Mouse (Mus musculus) adrenal gland, postnatal 14 days (tissue): ENCODE measurements around the gene Ifit1. TPM values are rescaled to one million over a fixed set of nuclear protein-coding genes. Genes with fewer than 3 reads are reported as not detected.

Experiments
- DNase-seq: peaks from one replicate; pipeline ENCODE4 v3.0.0; 2021; ENCODE audit warnings: mixed read lengths
- total RNA-seq: library from RNA; stranded (reverse); gene quantifications from 2 replicates; pipeline ENCODE4 v1.2.3, GENCODE M21; 2021

Ifit1 gene
- total RNA-seq, 1 experiment from 2014 or later = 2.0 TPM

DNA sequence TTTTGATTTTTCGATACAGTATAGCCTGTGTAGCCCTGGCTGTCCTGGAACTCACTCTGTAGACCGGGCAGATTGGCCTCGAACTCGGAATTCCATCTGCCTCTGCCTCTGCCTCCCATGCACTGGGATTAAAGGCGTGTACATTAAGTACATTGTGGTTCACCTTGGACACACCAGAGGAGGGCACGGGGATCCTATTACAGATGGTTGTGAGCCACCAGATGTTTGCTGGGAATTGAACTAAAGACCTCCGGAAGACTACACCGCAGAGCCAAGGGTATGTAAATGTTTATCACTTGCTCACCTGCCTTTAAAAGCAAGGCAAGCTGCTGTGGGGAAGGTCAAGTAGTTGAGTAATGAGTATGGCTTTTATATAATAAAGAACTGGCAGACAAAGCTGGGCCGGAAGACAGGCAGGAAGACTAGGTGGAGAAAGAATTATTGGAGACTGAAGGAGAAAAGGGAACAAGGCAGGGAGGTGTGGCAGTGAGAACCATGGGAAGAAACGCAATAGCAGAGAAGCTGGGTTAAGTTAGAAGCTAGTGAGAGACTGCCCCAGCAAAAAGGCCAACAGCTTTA is 14.6 kb downstream of the Ifit1 start:
- no peak for DNase-seq

DNA sequence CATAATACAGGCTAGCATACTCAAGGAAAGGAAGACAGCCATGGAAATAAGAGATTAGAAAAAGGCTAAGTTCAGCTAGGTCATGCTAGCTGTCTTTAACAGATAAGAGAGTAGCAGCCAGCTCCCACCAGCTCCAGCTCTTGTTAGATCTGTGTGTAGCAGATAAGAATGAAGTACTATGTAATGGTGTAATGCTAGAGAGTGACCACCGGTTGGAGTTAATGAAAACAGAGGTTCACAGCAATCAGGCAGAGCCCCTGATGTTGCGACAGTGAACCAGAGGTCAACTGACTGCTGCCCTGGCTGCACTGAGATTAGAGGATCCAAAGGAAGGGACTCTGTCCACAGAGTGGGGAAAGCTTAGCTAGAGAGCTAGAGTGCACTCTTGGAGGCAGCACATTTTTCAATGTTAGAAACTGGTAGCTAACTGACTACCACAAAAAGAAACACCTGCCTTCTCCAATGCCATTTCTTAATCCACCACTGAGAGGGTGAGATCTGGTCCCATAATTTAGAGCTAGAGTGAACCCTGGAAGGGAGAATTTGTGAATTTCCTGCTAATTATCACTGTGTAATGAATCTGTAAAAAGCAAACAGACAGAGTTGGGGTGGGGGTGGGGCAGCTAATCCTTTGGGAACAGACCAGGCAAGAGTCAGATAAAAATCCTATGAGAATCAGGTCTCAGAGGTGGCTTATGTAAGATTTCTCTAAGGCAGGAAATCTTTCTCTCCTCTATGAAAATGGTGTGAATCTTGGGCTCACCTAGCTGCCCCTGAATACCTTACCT is 16.0 kb downstream of the Ifit1 start:
- no peak for DNase-seq

DNA sequence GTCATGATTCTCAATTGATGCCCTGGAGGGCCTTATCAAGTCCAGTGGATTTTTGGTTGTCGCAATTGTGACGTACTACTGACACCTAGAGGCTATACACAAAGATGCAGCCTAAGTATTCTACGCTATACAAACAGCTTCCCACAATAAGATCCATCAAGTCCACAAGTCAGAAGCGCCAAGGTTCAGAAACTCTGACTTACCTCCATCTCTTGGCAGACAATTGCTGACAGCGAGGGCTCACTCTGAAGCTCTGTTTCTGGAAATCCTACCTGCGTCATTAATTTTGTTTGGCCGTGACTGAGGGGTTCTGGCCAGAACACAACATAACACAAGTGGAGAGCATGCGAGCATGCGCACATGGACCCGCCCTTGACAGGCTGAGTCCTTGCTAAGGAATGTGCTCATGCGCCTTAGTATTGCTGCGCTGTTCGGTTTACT is 21.4 kb downstream of the Ifit1 start:
- peak; percentile 86 for DNase-seq

DNA sequence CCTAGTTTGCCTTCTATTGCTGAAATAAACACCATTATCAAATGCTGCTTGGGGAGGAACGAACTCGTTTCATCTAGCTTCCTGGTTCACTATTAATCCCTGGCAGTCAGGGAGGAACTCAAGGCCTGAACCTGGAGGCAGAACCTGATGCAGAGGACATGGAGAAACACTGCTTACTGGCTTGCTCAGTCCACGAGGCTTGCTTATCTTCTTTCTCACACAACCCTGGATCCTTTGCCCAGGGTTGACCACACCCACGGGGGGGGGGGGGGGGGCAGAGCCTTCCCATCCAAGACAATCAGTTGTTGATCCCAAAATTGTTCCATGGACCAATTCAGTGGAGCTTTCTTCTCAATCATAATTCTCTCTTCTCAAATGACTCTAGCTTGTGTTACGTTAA is 22.1 kb downstream of the Ifit1 start:
- DNase-seq = no peak

DNA sequence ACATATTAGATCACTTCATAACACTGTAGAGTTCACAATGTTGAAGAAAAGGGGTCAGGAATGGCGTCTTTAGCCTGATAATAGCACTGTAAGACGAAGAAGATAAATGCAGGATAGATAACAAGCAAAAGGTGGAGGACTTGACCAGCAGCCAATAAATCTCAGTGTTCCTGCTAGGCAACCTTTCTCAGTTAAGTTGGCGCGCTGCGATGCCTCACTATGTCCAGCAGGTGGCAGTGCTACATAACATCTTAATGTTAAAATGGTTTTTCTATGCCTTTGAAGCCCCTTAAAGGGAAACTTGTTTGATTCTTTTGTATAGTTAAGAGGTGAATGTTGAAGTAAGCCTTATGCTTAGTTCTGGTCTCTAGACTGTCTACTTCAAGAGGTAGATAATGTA is 25.5 kb downstream of the Ifit1 start:
- peak; percentile 70 for DNase-seq

DNA sequence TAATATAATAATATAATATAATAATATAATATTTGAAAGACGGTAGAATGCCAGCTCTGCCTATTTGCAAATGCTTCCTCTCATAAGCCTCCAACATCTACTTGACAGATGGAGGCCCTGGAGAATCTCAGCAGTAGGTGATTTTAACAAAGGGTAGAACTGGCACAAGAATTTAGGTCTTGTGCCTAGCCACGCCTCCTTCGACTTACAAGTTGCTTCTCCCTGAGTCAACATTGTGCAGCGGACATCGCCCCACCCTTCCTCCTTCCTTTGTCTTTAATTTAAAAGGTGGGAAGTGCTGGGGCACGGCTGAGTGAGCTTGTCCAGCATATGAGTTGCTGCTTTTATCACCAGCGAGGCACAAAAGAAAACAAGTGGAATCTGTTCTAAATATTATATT is 32.8 kb downstream of the Ifit1 start:
- DNase-seq = peak; percentile 11

DNA sequence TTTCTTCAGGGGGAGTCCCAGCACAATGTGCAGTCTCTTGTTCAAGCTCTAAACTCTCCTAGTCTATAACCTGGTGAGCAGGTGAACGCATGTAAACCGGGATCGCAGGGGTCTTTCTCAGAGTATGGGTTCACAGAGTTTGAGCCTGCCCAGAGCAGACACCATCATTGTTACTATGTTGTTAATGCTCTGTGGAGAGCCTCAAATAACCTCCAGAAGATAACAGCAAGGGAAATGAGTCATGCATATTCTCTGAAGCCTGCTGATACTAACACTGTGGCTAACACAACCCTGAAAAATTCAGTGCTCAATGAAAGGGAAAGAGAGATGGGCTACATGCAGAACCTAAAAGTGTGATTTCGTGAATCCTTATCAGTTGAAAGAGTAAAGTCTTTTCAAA is 37.8 kb downstream of the Ifit1 start:
- DNase-seq = no peak

DNA sequence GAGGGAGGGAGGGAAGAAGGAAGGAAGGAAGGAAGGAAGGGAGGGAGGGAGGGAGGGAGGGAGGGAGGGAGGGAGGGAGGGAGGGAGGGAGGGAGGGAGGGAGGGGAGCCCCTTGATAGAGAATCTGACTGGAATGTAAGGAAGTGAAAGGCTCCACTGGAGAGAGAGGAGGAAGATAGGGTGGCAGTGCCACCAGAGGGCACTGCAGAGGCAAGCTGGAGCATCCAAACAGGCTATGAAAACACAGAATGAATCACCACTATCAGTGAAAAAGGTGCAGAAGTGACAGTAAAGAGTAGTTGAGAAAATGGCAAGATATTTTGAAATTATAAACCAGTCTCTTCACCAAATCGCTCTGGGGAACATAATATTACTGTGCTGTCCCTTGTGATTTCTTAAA is 44.2 kb downstream of the Ifit1 start:
- DNase-seq = peak; percentile 71

DNA sequence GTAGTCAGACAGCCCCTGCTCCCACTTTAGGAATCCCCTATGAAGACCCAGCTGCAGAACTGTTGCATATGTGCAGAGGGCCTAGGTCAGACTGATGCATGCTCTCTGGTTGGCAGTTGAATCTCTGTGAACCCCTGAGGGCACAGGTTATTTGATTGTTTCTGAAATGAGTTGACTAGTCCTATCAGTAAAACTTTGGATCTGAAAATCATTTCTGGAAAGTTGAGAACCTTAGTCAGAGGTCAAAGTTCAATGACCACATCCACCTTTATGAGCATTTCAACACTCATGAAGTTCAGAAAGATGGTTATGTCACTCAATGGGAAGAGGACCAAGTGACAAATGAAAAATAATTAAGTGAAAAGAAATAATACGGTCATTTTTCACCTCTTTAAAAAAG is 44.9 kb downstream of the Ifit1 start:
- DNase-seq = no peak

DNA sequence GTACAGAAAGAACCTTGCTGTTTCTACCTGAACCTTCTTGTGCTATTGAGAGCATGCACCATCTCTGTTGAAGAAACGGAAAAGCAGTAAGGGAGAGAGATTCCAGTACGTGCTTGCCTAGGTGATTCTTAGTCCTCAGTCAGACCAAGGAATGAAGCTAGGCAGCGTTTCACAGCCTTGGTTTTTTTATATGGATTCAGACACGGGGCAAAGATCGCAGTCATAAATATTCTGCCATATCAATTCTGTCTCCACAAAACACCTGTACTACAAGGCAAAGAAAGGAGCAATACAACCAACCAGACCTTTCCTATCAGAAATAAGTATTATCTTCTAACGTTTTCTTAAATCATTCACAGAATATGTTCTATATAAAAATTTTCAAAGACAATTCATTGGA is 50.7 kb downstream of the Ifit1 start:
- no peak for DNase-seq

DNA sequence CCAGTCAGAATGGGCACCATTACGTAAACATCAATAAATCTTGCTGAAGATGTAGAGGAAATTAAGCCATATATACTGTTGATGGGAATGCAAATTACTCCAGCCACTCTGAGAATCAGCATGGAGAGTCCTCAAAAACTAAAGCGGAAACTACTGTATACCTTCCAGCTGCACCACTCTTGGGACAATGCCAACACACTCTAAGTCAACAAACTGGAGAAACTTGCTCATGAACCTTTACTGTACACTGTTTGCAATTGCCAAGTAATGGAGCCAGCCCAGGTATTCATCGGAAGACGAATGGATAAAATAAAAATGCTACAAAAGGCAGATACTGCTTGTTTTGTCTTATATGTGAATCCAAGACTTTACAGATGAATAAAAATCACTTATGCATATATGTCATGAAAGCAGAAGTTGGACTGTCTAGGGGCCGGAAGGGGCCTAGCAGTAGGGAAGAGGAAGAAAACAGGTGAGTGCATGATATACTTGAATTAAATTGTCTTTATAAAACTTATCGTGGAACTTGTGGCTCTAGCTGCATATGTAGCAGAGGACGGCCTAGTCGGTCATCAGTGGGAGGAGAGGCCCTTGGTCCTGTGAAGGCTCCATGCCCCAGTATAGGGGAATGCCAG is 55.8 kb downstream of the Ifit1 start:
- DNase-seq = no peak

DNA sequence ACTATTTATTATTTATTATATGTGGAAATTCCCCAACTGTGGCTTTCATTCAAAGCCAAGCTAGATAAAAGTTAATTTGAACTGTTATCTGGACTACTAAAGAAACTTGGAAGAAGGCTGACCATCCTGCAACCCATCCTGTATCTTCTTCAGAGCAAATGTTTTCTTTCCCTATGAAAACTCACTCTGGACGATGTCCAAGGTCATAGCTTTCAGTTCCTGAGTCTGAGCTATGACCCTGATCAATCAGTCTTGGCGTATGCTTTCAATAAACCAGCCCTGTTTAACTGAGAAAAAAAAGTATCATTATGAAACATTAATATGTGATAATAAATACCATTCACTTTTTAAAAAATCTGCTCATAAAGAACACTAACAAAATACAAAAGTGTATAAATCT is 56.8 kb downstream of the Ifit1 start:
- no peak for DNase-seq

DNA sequence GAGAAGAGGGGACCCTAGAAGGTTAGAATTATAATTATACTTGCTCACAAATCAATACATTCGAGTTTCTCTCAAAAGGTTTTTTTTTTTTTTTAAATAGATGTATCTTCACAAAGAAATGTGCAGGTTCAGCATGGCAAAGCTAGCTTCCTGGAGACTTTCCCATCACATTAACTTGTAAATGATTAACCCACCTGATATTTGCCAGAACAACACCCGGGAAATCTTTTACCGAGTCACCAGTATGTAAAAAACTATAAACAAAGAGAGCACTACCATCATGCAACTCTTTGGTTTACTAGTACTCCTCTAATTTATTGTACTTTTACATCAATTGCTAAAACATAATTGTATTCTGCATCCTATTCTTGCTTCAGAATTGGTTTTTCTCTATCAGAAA is 57.8 kb downstream of the Ifit1 start:
- DNase-seq = no peak

DNA sequence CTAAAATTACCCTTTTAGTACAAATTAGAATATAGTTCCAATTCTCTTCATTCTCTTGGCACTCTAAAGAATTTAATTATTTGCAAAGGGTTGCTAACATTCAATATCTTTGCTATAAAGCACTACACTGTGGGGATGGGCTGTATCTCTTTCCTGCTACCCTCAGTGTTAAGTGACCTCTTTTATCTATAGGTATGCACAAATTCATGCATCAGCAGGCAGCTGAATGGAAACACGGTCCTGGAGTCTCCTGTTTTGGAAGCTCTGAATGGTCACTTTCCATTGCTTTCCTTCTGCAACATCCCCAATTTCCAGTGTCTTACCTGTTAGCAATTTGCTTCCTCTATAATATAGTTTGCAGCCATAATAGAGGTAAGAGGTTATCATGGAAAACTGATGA is 58.2 kb downstream of the Ifit1 start:
- DNase-seq = no peak

DNA sequence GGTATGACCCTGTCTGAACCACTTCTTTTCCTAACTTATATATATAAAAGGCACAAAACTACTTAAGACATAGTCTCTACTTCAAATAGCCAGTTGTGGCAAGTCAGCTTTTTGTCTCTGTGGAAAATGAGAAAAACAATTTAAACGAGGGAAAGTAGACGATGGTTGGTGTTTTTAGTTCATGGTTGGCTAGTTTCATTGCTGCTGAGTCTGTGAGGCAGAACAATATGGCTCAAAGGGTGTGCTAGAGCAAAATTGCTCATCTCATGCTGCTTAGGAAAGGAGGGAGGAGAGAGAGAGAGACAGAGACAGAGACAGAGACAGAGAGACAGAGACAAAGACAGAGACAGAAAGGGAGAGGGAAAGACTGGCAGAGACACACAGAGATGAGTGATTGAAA is 58.6 kb downstream of the Ifit1 start:
- no peak for DNase-seq

Other genes starting within 250 kb of the Ifit1 start
- gene Ch25h, start 165.7 kb upstream of the Ifit1 start, total RNA-seq = 1.4 TPM in 1 of 2 replicates, not detected in the other
- gene Lipa, start 113.4 kb upstream of the Ifit1 start, total RNA-seq = 128 and 148 TPM in 2 replicates
- 3.4 and 4.4 TPM in 2 replicates for gene Ifit2, start 90.2 kb upstream of the Ifit1 start, total RNA-seq
- 3.6 and 8.2 TPM in 2 replicates for gene Ifit3, start 57.3 kb upstream of the Ifit1 start, total RNA-seq
- 0.26 and 0.60 TPM in 2 replicates for gene Ifit1bl1, start 38.9 kb upstream of the Ifit1 start, total RNA-seq
- gene Ifit3b, start 32.9 kb upstream of the Ifit1 start, total RNA-seq = 1.4 and 1.6 TPM in 2 replicates
- gene Ifit1bl2, start 128 bp upstream of the Ifit1 start, total RNA-seq = 0.11 and 0.15 TPM in 2 replicates
- gene Slc16a12, start 106.4 kb downstream of the Ifit1 start, total RNA-seq = 0.79 and 7.7 TPM in 2 replicates
- 130 and 134 TPM in 2 replicates for gene Pank1, start 238.6 kb downstream of the Ifit1 start, total RNA-seq